Mouse (Mus musculus): ENCODE data around the gene Hcn2. TPM values are rescaled to one million over a fixed set of nuclear protein-coding genes. Genes with fewer than 3 reads are reported as not detected.
"Not testable (repeated sequence)": the region's sequence is repeated elsewhere in the genome, so short reads cannot be mapped to it uniquely, and the experiment has no call there.

The Hcn2 gene
- polyA plus RNA-seq, 1 experiment = 119 TPM

DNA sequence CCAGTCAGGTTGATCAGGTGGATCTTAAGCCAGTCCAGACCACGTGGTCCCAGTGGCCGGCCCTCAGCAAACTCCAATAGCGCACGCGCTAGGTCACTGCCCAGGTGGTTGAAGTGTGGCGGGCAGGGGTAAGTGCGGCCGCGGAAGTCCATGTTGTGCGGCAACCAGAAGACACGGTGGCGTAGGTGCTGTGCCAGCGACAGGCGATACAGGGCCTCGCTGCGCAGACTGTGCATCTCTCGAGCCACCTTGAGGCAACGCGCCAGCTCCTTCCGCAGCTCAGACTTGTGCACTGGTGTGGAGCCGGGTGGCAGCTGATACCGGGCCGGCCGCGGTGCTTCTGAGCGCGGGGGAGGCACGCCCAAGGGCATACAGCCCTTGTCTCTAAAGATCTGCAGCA is 22.8 kb downstream of the Hcn2 start:
- no peak for DNase-seq (ENCODE audit: extremely low spot score in 1 of 2, low spot score in 1 of 2)

DNA sequence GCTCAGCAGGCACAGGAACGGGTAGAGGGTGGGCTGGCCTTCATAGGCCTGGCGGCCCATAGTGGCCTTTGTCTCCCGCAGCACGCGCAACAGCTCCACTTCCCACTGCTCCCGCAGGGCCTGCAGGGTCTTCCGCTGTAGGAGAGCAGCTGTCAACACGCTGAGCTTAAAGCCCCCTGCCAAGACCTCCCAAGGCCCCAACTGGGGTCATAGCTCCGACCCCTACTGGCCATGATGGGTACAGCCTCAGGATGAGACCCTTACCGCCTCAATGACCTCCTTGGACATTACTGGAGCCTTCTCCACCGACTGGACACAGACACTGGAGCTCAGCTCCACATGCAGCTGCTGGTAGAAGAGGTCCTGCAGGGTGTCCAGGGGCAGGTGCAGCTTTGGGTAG is 24.4 kb downstream of the Hcn2 start:
- DNase-seq (ENCODE audit: extremely low spot score in 1 of 2, low spot score in 1 of 2) = no peak

DNA sequence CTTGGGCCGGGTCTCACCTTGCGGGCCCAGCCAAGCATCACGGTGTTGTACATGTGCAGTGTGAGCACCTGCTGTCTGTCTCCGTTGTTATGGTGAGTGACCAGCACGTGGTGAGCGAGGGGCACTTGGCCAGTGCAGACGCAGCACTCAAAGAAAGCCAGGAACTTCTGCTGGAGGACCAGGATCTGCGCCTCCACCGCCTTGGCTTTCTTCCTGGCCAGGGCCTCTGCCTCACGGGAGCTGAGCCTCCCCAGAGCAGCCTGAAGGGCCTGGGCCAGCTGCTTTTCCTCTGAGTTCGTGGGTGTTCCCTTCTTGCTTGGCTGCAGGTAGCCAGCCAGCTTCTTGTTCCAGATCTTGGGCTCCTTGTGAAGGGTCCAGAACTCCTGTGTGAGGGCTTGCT is 26.7 kb downstream of the Hcn2 start:
- no peak for DNase-seq (ENCODE audit: extremely low spot score in 1 of 2, low spot score in 1 of 2)

GRCm38 (mm10) chr10:79743650-79744365 is 27.4 kb downstream of the Hcn2 start:
- DNase-seq (ENCODE audit: extremely low spot score in 1 of 2, low spot score in 1 of 2) = no peak

GRCm38 (mm10) chr10:79745411-79745810 is 29.0 kb downstream of the Hcn2 start:
- DNase-seq (ENCODE audit: extremely low spot score in 1 of 2, low spot score in 1 of 2) = no peak

GRCm38 (mm10) chr10:79745898-79746773 is 29.7 kb downstream of the Hcn2 start, which contains the start of gene Polrmt:
TSS of gene Polrmt (minus strand) at chr10:79746581.
- DNase-seq (ENCODE audit: extremely low spot score in 1 of 2, low spot score in 1 of 2) = peak; percentile 97 to 98

- DNase-seq (ENCODE audit: extremely low spot score in 1 of 2, low spot score in 1 of 2) = no peak
Observed at GRCm38 (mm10) chr10:79746774-79747151, 30.3 kb downstream of the Hcn2 start.

DNA sequence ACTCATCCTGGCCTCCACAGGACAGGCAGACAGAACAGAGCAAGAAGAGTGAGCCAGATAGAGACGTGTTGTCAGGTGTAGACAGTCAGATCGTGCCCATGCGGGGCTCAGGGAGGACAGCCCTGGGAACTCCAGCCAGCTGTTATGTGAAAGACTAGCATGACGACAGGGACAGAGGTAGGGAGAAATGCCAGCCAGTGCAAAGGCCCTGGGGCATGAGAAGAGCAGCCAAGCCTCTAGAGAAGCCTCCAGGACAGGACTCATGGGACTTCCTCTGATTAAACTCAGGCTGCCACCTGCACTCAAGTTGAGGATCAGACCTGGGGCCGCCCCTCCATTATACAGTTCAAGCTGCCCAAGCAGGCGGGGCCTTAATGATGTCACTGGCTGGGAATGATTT is 32.1 kb downstream of the Hcn2 start:
- no peak for DNase-seq (ENCODE audit: extremely low spot score in 1 of 2, low spot score in 1 of 2)

GRCm38 (mm10) chr10:79754856-79755516 is 38.6 kb downstream of the Hcn2 start, which contains the start of gene Fgf22:
TSS of gene Fgf22 (plus strand) at chr10:79755076.
- peak; percentile 67 to 82 for DNase-seq (ENCODE audit: extremely low spot score in 1 of 2, low spot score in 1 of 2)

DNA sequence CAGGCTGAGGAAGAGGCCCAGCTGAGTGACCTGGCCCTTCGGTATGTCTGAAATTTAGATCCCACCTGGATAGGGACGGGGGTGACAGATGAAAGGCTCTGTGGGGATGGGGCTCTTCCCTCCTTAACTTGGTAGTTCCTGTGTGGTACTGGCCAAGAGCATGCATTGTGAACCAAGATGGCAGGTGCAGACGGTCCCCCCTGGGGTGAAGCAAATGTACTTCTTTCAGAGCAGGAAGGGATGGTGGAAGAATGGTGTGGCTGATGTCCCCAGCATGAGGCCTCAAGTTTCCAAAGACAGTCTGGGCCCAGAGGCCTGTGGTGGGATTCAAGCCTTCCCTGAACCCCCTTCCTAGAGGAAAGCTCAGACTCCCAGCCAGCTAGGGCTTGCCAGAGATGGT is 39.4 kb downstream of the Hcn2 start:
- DNase-seq (ENCODE audit: extremely low spot score in 1 of 2, low spot score in 1 of 2) = no peak

DNA sequence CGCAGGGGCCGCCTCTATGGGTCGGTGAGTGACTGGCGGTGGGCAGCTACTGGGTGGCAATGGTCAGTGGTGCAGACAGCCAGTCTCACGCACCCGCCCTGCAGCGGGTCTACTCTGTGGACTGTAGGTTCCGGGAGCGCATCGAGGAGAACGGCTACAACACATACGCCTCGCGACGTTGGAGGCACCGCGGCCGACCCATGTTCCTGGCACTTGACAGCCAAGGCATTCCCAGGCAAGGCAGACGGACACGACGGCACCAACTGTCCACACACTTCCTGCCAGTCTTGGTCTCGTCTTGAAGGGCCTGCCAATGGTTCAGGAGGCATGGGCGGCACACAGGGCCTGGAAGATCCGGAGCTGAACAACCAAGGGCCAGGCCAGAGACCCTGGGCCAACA is 40.2 kb downstream of the Hcn2 start:
- DNase-seq (ENCODE audit: extremely low spot score in 1 of 2, low spot score in 1 of 2) = no peak

DNA sequence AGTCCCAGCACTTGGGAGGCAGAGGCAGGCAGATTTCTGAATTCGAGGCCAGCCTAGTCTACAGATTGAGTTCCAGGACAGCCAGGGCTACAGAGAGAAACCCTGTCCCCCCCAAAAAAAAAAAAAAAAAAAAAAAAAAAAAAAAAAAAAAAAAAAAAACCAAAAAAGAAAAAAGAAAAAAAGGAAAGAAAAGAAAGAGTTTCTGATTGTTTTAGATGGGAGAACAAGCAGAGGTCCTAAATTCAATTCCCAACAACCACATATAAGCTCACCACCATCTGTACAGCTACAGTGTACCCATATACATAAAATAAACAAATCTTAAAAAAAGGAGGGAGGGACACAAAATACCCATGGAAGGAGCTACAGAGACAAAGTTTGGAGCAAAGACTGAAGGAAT is 43.2 kb downstream of the Hcn2 start:
- not testable (repeated sequence) for DNase-seq (ENCODE audit: extremely low spot score in 1 of 2, low spot score in 1 of 2)

DNA sequence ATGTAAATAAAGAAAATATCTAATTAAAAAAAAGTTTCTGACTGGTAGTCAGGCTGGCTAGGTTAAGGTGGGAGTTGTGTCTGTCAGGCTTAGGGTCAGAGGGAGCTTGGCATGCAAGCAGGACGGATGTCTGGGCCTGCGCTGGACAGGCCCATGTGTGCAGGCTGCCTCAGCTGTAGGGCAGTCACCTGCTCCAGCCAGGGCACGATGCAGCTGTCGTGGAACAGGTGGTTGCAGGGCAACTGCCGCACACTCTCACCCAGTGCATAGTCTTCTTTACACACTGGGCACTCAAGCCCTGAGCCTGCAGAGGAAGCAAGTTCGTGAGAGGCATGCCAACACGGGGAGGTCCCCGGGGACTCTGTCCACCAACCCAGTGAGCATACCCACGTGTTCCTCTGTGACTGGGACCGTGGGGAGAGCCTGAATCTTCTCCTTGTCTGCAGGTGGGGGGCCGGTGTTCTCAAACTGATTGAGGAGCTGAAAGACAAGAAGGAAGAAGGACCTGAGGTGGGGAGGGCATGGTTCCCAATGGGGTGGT is 44.2 kb downstream of the Hcn2 start:
- no peak for DNase-seq (ENCODE audit: extremely low spot score in 1 of 2, low spot score in 1 of 2)

- no peak for DNase-seq (ENCODE audit: extremely low spot score in 1 of 2, low spot score in 1 of 2)
Observed at GRCm38 (mm10) chr10:79762875-79763274, 46.4 kb downstream of the Hcn2 start.

GRCm38 (mm10) chr10:79764234-79764633 is 47.8 kb downstream of the Hcn2 start:
- no peak for DNase-seq (ENCODE audit: extremely low spot score in 1 of 2, low spot score in 1 of 2)

- no peak for DNase-seq (ENCODE audit: extremely low spot score in 1 of 2, low spot score in 1 of 2)
Observed at GRCm38 (mm10) chr10:79765228-79765745, 48.9 kb downstream of the Hcn2 start.

DNA sequence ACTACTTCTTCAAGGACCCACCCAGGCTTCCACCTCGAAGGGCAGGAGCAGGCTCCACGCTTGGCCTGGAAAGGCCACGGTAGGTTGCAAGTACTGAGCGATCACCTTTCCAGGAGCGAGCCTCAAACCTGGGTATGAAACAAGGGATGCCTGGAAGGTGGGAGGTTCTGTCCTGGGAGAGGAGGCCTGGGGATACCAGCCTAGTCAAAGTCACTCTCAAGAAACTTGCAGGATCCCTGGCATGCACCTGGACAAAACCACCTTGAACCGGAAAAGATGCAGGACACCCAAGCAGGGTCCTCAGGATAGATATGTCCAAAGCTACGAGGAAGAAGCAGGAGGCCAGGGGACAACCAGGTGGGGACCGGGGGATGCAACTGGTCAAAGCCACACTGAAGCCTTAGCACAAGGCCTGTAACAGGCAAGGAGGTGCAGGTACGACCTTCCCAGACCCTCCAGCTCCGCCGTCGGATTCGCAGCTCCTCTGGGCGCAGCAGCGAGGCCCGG is 49.6 kb downstream of the Hcn2 start:
- no peak for DNase-seq (ENCODE audit: extremely low spot score in 1 of 2, low spot score in 1 of 2)

DNA sequence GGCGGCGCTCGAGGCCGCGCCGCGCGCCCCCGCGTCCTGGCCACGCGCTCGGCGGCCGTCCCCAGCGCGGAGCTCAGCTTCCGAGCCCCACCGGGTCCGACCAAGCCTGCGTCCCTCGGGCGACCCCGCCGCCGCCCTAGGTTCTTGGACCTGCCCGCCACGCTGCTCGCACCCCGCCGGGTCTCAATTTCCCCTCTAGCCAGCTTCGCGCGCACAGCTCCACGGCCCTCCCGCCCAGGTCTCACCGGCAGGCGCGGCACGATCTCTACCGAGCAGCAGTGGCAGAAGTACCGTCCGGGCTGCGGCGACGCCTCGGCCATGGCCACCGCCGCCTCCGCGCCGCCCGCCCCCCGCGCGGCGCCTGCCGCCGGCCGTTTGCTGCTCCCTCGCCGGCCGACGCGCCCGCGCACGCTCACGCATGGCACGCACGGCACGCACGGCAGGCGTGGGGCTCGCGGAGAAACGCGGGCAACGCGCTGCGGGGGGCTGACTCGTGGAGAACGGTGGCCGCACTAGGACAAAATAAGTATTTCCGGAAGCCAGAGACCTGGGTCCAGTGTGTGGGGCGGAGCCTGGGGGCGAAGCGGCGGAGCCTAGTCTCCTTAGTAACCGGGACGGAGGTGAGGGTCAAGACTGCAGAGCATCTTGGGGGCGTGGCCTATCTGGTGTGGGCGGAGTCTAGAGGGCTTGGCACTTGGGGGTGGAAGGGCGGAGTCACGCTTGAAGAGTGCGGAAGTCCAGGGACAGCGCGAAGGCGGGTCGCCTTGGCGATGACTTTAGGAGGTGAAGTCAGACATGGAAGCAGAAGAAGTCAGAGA is 50.3 kb downstream of the Hcn2 start, which contains the start of gene Rnf126:
Rnf126 (minus strand) TSS at position 445 of the 818 bp plus-strand sequence.
- DNase-seq (ENCODE audit: extremely low spot score in 1 of 2, low spot score in 1 of 2) = peak; percentile 98 to 99

DNA sequence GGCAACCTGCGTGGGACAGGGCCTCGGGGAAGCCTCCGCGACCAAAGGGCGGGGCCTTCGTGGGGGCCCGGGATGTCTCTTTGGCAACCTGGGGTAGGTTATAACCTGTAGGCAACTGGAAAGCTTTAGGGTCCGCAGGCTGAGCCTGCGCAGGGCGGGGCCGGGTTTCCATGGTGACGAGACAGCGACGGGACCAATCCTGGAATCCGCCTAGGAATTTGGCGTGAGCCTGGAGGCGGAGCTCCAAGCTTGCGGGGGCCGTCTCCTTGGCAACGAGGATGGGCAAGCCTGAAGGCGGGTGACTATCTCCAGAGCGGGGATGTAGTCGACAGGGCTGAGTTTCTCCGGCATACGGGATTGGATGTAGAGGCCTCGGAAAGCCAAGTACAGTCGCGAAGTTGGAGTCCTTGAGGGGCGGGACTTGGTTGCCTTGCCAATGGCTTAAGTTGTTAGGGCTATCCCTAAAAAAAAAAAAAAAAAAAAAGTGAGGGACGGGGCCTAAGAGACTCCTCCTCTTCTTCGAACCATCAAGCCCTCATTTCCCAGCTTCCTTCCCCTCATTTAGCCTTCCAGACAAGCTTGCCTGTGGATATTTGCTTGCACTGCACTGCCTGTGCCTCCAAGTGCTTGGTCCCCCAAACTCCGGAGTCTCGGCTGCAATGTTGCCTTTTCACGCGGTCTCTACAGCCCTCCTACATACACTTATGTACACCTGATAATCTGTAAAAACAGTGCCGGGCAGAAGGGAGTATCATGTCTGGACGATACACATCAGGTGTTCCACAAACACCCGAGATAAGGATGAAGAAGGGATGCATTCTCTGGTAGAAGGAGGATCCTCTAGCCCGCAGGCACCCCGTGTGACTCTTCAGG is 51.2 kb downstream of the Hcn2 start:
- DNase-seq (ENCODE audit: extremely low spot score in 1 of 2, low spot score in 1 of 2) = peak; percentile 95 to 97

All from frontal cortex, adult 2 months (tissue).